Mouse (Mus musculus): ENCODE results near the gene 4931428F04Rik.
"Not testable (repeated sequence)": the region's sequence is repeated elsewhere in the genome, so short reads cannot be mapped to it uniquely, and the experiment has no call there.

The 4931428F04Rik gene

DNA sequence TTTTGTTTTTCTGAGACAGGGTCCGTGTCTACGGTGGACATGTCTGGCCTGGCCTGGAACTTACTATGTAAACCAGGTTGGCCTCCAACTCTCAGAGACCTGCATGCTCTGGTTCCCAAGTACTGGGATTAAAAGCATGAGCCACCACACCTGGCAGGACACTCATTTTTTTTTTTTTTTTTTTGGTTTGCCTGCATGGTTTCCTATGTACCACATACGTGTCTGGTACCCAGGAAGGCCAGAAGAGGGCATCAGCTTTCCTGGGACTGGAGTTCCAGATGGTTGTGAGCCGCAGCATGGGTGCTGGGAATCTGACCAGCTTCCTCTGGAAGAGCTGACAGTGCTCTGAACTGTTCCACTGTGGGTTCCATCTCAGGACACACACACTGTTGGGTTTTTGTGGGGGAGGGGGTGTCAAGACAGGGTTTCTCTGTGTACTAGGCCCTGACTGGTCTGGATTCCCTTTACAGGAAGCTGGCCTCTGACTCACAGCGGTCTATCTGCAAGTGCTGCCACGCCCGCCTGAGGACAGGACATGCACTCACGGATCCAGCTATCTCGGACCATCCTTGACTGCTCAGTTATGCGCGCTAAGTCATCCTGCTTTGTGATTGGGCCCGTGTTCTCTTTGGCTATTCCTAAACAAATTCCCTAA is 28.2 kb downstream of the 4931428F04Rik start:
- DNase-seq (ENCODE audit: low spot score) = no peak

DNA sequence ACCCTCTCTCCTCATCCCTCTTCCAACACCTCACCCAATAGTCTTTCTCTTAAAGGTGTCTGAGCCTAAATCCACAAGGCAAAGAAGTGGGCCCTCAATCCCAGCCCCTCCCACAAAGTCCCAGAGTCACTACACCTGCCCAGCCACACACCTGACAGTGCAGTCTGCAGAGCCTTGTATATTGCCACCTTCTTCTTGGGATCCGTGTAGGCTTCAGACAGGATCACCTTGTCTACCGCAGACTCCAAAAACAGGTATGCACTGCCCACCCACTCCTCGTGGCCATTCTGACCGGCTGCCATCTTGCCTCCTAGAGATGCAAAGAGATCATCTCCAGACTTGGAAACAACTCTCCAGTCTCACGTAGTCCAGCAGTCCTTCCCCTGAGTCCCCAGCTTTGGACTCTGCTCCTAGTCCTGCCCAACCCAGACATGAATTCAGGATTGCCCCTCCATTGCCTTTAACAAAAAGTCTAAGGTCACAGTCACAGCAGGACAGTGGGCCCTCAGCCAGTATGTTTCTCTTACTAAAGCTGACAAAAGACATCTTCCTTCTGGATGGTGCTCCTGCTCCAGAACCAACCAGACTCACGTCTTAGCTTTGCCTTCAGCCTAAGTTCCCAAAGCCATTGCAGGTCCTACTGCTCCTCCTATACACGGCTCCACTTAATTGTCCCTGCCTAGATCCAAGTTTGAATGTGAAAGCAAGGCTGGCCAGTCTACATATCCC is 29.1 kb downstream of the 4931428F04Rik start:
- no peak for DNase-seq (ENCODE audit: low spot score)

DNA sequence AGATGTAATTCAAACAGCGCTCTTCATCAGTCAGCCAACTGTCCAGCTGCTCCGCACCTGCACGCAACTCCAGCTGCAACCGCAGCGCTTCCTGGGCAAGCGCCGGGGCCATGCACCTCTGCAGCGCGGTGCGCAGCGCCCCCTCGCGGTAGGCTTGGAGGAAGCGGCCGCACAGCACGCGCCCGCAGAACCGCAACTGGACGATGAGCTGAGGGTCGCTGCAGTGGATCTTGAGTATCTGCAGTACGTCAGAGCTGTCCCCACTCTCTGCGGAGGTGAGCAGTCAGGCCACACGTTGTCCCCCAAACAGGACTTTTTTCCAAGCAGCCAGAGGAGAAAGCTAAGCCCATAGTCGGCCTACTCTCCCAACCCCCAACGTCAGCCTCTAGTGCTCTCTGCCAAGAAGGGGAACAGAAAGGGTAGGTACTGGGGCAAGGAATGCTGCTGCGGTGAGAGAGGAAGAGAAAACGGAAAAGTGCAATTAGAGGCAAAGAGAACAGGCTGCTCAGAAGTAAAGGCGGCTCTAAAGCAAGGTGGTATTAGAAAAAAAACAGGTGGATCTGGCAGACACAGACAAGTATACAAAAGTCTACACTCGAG is 29.8 kb downstream of the 4931428F04Rik start:
- DNase-seq (ENCODE audit: low spot score) = peak; percentile 86

DNA sequence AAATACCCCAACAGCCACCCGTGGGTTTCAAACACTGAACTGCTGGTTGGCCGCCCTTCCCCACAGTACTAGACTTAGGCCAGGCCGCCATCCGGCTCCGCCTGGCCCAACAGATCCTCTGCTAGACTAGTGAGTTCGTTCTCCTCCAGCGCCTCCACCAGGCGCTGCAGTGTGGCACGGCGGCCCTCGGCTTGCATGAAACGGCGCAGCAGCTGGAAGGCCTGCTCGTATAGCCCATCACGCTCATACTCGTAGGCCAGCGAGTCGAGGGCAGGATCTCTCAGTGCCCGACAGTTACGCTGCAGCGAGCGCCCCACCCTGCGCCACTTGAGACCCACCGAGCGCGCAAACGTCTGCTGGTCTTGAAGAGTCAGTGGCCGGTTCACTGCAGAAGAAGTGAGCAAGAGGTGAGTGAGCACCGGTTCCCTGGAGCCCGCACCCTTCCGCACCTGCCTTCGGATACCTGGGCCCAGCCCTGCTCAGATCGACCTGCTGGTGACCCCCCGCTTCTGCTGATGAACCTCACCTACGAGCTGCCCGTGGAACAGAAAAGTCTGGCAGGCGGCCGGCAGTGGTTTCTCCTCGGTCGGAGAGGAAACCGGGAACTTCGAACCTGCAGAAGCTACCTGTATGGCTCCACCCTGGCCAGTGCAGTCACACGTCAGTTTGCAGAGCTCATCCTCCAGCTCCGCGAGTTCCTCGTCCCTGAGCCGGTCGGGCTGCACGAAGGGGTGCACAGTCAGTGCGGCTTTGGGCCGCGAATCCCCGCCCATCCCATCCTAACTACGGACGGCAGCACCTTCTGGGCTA is 30.5 kb downstream of the 4931428F04Rik start:
- peak; percentile 65 for DNase-seq (ENCODE audit: low spot score)

DNA sequence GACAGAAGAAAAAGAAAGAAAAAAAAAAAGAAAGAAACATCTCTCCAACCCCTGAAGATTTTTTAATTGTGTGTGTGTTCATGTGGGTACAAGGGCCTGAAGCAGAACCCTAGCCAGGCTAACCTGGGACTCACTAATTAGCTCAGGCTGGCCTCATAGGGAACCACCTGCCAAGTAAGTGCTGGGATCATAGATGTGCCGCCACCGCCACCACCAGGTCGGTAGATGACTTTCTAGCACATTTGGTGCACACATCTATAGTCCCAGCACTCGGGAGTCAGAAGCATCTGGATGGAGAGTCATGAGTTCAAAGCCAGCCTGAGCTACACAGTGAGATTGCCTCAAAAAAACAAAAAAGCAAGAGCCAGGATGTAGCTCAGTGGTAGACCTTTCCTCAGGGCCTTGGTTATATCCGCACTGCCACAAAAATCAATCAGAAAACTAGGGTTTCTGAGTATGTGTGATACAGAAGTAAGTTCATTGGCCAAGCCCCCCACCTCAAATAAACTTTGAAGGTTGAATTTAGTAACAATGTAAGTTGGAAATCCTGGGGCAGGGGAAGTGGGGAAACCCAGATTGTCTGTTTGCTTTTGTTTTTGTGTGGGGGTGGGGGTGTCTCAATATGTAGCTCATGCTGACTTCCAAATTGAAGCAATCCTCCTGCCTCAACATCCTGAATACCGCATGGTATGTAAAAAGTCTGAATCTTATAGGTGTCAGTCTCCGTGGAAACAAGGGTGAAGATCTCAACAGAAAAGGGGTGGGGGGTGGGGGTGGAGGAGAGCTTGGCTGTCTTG is 32.1 kb downstream of the 4931428F04Rik start:
- DNase-seq (ENCODE audit: low spot score) = no peak

DNA sequence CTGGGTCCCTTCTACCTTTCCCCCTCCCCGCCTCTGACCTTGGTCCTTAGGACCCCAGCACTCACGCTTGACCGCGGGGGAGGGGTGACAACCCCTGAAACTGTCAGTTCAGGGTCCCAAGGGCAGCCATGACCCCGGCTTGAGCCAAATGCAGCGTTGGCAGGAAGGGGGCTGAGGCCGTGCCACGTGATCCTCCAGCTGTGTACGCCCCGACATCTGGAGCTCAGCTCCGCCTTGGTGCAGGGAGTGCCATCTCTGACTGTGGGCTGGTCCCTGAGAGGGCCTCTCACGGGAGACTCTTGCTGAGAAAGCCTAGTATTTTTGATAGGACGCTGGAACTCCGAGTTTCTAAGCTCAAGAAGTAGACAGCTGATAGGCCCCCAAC is 34.7 kb downstream of the 4931428F04Rik start, which contains the start of gene B3gnt9:
Gene B3gnt9, minus strand, starts transcription at position 188 of the 385 bp plus-strand sequence.
- DNase-seq (ENCODE audit: low spot score) = peak; percentile 59

DNA sequence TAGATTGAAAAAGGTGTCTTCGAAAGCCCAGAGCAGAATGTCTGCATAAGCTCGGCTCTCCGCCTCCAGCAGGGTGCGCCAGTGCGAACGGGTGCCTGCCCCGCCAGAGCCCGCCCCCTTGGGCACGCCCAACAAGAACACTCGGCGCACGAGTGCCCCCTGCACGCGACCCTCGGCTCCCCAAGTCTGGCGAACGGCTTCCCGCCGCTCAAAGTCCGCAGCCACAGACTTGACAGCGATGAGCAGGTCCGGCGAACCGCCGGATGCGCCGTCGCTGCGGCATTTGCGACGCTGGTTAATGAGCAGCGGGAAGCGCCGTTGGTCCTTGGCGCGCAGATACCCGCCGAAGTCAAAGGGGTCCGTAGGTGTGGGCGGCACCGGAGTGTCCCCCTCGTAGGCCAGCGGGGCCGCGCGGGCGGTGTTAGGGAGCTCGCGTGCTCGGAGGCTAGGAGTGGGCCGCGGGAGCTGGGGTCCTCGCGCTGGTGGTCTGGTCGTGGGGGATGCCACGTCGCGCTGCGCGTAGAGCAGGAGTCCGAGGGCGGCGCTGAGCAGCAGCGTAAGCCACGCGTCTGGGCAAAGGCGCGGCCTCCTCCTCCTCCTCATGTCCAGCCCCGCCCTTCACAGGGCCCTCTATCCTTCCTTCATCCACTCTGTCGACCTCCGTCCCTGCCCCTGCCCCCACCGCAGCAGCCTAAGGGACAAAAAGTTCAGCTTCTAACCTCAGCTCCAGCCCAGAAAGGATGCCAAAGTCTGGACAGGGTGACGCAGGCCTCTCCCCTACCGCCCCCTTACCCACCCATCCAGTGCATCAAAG is 35.3 kb downstream of the 4931428F04Rik start:
- peak; percentile 94 for DNase-seq (ENCODE audit: low spot score)

DNA sequence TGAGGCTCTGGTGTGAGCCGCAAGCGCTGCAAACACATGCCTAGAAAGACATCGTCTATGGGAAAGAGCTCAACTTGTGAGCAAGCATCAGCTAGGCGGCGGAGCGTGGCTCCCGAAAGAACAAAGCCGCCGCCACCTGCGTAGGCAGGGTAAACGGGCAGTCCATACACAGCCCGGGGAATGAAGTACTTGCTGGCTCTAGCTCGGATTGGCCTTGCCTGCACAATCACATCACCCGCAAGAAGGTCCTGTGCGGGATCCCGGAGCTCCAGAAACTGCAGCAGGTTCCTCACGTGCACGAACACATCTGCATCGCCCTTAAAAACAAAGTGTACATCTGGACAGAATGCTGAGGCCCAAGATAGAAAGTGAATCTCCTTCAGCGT is 35.9 kb downstream of the 4931428F04Rik start:
- no peak for DNase-seq (ENCODE audit: low spot score)

DNA sequence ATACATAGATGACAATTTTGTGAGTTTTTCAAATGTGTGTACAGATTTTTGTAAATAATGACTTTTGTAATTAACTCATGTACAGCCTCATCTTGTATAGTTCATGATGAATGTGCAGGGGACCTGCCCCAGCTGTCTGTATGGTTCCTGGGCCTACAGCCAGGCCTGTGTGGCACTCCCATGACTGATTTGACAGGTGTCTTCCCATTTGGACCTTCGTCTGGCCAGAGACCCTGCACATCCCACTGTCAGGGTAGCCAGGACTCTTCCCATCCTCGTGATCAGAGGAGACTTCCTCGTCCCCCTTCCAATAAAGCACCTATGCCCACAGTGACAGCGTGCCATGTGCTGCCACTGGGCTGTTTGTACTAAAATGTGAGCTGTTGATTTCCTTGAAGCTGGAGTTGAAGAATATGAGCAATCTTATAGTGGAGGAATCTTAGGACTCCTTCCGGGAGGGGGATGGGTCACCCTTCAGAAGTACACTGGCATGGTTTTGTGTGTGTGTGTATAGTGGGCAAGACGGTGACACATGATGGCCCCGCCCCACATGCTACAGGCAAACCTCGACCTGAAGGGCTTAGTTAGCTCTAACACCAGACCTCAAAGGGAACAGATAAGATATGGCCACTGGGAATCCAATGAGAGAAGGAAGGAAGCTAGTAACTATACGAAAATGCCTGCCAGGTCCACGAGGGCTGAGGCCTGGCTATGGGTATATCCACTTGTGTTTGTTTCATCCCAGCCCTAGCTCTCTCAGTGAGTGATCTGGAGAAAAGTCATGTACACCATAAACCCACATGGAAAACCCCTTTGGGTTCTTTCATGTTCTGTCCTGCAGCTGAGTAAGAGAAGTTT is 36.8 kb downstream of the 4931428F04Rik start:
- DNase-seq (ENCODE audit: low spot score) = no peak

DNA sequence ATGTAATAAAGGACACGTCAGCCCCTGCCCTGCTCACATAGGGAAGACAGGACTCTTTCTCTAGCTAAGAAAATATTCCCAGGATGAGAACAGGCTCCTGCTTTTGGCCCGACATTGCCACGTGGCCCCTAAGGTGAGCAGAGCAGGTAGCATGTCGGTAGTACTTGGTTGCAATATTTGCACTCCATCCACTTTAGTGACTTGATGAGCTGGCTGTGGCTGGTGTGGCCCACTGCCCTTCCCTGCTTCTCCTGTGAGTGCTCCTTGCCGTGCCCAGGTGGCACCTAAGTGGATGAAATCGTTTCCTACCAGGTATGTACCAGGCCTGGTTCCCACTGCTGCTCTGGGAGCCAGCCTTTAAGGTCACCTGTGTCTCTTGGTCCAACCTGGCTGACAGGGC is 37.7 kb downstream of the 4931428F04Rik start:
- no peak for DNase-seq (ENCODE audit: low spot score)

DNA sequence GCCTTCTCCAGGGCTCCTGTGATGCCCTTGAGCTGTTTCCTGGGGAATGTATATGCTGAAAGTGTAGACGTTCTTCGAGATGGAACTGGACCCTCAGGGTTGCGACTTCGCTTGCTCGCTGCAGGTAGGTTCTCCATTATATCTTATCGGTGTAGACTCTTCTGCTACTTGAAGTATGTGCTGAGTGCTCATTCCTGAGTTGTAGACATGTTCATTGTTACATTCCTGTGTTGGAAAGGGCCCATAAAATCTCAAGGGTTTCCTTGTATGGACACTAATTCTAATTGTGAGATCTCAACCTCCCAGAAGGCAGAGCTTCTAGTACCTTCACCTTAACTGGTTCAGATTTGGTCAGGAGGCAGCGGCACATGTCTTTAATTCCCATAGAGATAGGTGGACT is 48.6 kb downstream of the 4931428F04Rik start:
- no peak for DNase-seq (ENCODE audit: low spot score)

DNA sequence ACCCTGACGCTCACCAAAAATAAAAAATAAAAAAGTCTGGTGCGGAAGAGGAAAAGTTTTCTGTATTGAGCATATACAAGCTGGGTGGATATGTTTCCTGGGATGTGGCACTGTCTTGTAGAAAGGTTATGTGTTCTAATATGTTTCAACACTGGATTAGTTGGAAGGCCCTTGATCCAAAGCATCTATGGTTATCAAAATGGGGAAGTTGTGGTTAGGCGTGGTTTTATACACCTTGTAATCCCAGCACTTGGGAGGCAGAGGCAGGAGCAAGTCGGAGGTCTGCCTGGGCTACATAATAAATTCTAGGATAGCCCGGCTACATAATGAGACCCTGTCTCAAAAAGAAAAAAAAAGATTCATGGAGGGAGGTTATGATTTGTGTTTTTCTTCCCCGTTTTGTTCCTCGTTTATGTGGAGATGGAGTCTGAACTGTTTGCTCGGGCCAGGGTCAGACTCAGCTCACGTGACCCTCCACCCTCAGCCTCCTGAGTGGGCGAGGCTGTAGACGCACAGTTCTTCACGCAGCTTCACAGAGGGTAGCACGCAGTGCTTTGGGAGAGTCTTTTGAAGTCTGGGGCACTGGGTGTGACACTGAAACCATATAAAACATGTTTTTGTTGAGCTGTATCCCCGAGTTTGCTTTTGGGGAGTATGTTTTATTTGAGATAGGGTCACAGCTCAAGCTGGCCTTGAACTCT is 52.1 kb downstream of the 4931428F04Rik start:
- DNase-seq (ENCODE audit: low spot score) = no peak

DNA sequence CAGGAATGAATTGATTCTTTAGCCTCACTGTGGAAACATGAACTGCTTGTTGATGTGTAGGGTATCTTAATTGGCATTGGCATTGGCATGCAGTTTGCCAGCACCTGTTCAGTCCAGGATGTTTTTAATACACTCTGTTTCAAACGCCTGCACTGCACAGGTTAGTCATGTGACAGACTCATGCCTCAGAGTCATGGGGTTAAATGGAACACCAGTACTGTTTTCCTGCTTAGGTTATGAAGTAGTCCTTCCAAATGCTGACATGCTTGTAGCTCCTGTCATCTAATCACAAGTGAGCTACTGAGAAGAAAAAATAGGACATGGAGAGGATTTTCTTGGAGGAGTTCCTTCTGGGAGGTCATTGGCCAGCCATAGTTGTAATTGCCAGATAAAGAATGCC is 54.5 kb downstream of the 4931428F04Rik start:
- DNase-seq (ENCODE audit: low spot score) = no peak

DNA sequence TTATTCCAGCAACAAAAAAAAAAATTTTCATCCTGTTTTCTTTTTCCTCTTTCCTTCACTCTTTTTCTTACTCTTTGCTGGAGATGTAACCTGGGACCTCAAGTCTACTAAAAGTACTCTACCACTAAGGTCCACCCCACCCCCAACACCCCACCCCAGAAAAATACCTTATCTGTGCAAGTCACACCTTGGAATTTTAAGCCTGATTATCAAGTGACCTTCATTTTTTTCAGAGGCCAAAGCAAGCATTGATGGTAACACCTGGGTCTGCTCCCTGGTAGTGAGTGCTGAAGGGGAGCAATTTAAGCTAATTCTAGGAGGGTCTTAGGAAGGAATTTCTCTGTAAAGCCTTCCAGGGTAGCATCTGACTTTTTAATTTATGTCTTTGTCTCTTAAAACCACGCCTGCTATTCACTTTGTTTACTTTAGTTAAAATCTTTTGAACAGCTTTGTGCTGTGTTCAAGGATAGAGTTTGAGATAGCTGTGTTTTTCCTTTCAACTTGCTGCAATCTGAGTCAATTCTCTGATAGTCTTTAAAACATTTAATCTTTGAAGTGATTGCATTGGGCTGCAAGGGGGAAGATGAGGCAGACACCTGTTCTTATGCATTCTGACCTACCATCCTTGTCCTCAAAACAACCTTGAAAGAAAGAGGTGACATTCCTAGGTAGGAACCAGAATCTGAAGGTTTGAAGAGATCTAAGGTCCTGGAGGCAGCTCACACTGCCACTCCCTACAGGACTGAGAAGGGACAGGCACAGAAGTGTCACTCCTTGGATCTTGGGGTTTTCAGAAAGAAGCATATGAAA is 56.3 kb downstream of the 4931428F04Rik start:
- DNase-seq (ENCODE audit: low spot score) = no peak

DNA sequence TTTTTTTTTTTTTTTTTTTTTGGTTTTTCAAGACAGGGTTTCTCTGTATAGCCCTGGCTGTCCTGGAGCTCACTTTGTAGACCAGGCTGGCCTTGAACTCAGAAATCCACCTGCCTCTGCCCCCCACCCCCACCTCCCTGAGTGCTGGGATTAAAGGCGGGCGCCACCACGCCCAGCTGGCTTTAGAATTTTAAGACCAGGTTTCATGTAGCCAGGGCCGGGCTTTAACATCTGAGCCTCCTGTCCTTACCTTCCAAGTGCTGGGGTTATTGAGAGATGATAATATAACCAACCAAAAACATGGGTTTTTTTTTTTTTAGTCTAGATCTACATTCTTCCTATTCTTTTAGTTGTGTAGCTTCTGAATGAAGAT is 57.4 kb downstream of the 4931428F04Rik start:
- not testable (repeated sequence) for DNase-seq (ENCODE audit: low spot score)

DNA sequence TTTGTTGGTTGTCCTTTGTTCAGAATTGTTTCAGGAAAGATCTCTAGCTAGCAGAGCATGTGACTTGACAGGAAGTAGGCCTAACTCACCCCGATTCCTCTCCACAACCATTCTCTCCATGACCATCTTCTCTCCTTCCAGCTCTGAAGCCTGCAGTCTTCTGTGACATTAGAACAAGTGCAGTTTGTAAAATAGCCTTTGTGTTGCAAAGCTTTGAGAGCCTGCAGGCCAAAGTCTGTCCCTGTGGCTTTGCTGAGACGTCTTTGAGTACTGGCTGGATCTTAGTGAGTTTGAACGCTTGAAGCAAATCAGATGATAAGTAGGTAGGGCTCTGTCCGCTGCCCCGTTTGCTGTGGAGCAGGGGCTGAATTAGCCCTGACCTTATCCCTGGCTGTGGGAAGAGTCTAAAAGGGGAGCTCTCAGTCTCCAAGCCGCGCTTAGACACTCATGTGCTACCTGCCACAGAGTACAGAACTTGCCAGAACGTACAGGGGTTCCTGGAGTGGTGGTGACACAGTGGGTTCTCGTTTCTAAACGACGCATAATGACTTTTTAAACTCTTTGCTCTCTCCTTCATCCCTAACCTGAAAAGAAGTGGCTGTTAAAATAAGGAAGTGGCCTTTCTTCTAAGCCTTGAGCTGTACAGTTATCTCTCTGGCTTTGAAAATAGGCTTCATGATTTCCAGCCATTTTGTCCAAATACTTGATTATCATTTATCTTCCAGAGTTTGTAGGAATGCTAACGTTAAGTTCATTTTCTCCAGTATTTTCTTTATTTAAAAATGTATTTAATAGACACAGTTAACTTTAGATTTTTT is 58.0 kb downstream of the 4931428F04Rik start:
- DNase-seq (ENCODE audit: low spot score) = no peak
